Mouse (Mus musculus): ENCODE results near the gene Gm20721.

DNA sequence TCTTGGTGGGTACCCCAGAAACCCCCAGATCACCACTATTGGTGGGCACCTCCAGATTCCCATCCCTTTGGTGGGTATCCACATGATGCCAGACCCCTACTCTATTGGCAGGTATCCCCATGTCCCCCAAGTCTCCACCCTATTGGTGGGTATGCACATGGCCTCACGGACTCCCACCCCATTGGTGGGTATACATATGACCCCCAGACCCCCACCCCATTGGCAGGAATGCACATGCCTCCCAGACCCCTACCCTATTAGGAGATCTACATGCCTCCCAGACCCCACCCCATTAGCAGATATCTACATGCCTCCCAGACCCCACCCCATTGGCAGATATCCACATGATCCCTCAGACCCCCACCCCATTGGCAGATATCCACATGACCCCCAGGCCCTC is 6.8 kb downstream of the Gm20721 start:
- TF ChIP-seq POLR2A (IDR thresholded peaks at IDR 0.05; ENCODE audit: low read depth, low read length), result no peak
- TF ChIP-seq CTCF (IDR thresholded peaks at IDR 0.05; ENCODE audit: extremely low read depth, insufficient read length, insufficient replicate concordance, low read depth, low read length), result no peak
